Mouse (Mus musculus): ENCODE results near the gene Pdp2. TPM values are rescaled to one million over a fixed set of nuclear protein-coding genes. Genes with fewer than 3 reads are reported as not detected.
A peak's percentile ranks its signal among the peaks of the same experiment; 100 is the strongest.

Pdp2 gene
- polyA plus RNA-seq, 1 experiment from 2014 or later: 9.0 TPM

GRCm38 (mm10) chr8:104613119-104613518 lies 21.9 kb downstream of the Pdp2 start:
- H3K36me3 ChIP-seq: no peaks in the 10 kb centered on the region
- H3K27ac ChIP-seq (replicated peaks): no peak overlapping the region
- no peak overlapping the region for H3K9ac ChIP-seq
- 78% methylated on average over 4 of the region's 4 CpGs for WGBS
- H3K4me2 ChIP-seq (replicated peaks): no peak overlapping the region
- ATAC-seq (ENCODE audit: insufficient number of reproducible peaks, low FRiP score, low TSS enrichment, low read depth): no peak
- no peaks in the 10 kb centered on the region for H3K9me3 ChIP-seq (replicated peaks)
- H3K4me1 ChIP-seq: no peaks in the 10 kb centered on the region
- H3K27me3 ChIP-seq: no peaks in the 10 kb centered on the region
- H3K4me3 ChIP-seq (replicated peaks): no peak overlapping the region

- WGBS: 77% methylated on average over 5 of the region's 5 CpGs
- Histone ChIP-seq H3K27me3 (no peaks in the 10 kb centered on the region), H3K4me2 (replicated peaks) (no peak overlapping the region), H3K9ac (no peak overlapping the region), H3K4me3 (replicated peaks) (no peak overlapping the region), H3K27ac (replicated peaks) (no peak overlapping the region), H3K4me1 (no peaks in the 10 kb centered on the region), H3K36me3 (no peaks in the 10 kb centered on the region), H3K9me3 (replicated peaks) (no peaks in the 10 kb centered on the region)
- no peak for ATAC-seq (ENCODE audit: insufficient number of reproducible peaks, low FRiP score, low TSS enrichment, low read depth)
Measured at GRCm38 (mm10) chr8:104620765-104621164, 29.5 kb downstream of the Pdp2 start.

GRCm38 (mm10) chr8:104624161-104624560 lies 32.9 kb downstream of the Pdp2 start, which contains the start of gene Cdh16:
TSS of gene Cdh16 (minus strand) at chr8:104624396.
- no peaks in the 10 kb centered on the region for H3K9me3 ChIP-seq (replicated peaks)
- 70% methylated on average over 6 of the region's 6 CpGs for WGBS
- ATAC-seq (ENCODE audit: insufficient number of reproducible peaks, low FRiP score, low TSS enrichment, low read depth): no peak

GRCm38 (mm10) chr8:104627065-104627740 lies 36.0 kb downstream of the Pdp2 start:
- Histone ChIP-seq H3K9me3 (replicated peaks) (no peaks in the 10 kb centered on the region), H3K4me3 (replicated peaks) (no peak overlapping the region), H3K4me2 (replicated peaks) (no peak overlapping the region), H3K36me3 (no peaks in the 10 kb centered on the region), H3K9ac (no peak overlapping the region), H3K27me3 (peaks cover 24% of the 10 kb centered on the region), H3K27ac (replicated peaks) (no peak overlapping the region), H3K4me1 (peaks cover 16% of the 10 kb centered on the region)
- WGBS: 61% methylated on average over 4 of the region's 4 CpGs
- no peak for ATAC-seq (ENCODE audit: insufficient number of reproducible peaks, low FRiP score, low TSS enrichment, low read depth)

More at GRCm38 (mm10) chr8:104624161-104624560, 32.9 kb downstream of the Pdp2 start, which contains the start of gene Cdh16:
- H3K4me1 ChIP-seq: no peaks in the 10 kb centered on the region
- peaks cover 2% of the 10 kb centered on the region; the same call in 1 of the 2 replicates for H3K27me3 ChIP-seq
- no peak within 1 kb of the TSS for H3K4me3 ChIP-seq (replicated peaks)
- H3K9ac ChIP-seq: no peak within 1 kb of the TSS
- H3K36me3 ChIP-seq: no peaks in the 10 kb centered on the region
- H3K27ac ChIP-seq (replicated peaks): no peak within 1 kb of the TSS
- no peak within 1 kb of the TSS for H3K4me2 ChIP-seq (replicated peaks)

GRCm38 (mm10) chr8:104628402-104628801 lies 37.2 kb downstream of the Pdp2 start:
- no peaks in the 10 kb centered on the region for H3K9me3 ChIP-seq (replicated peaks)
- H3K4me1 ChIP-seq: peaks cover 19% of the 10 kb centered on the region
- H3K27me3 ChIP-seq: peaks cover 24% of the 10 kb centered on the region
- H3K27ac ChIP-seq (replicated peaks): no peak overlapping the region
- H3K4me2 ChIP-seq (replicated peaks): no peak overlapping the region
- 95% methylated on average over 21 of the region's 21 CpGs for WGBS
- H3K9ac ChIP-seq: no peak overlapping the region
- ATAC-seq (ENCODE audit: insufficient number of reproducible peaks, low FRiP score, low TSS enrichment, low read depth): no peak
- H3K36me3 ChIP-seq: no peaks in the 10 kb centered on the region
- H3K4me3 ChIP-seq (replicated peaks): no peak overlapping the region

GRCm38 (mm10) chr8:104629306-104630110 lies 38.3 kb downstream of the Pdp2 start:
- Histone ChIP-seq H3K9me3 (replicated peaks) (no peaks in the 10 kb centered on the region), H3K4me2 (replicated peaks) (0 out of 2 replicates have a peak overlapping the region, but pooled peaks have one; percentile 57), H3K4me1 (peaks cover 19% of the 10 kb centered on the region), H3K27me3 (peaks cover 24% of the 10 kb centered on the region), H3K36me3 (no peaks in the 10 kb centered on the region), H3K9ac (no peak overlapping the region), H3K27ac (replicated peaks) (no peak overlapping the region), H3K4me3 (replicated peaks) (peak overlapping the region; percentile 41)
- ATAC-seq (ENCODE audit: insufficient number of reproducible peaks, low FRiP score, low TSS enrichment, low read depth): no peak
- WGBS: 74% methylated on average over 22 of the region's 22 CpGs

- no peak for ATAC-seq (ENCODE audit: insufficient number of reproducible peaks, low FRiP score, low TSS enrichment, low read depth)
- H3K4me2 ChIP-seq (replicated peaks): peak overlapping the region; percentile 57
Measured at GRCm38 (mm10) chr8:104630111-104630479, 38.8 kb downstream of the Pdp2 start.

GRCm38 (mm10) chr8:104630574-104630973 lies 39.3 kb downstream of the Pdp2 start:
- H3K36me3 ChIP-seq: peaks cover 8% of the 10 kb centered on the region; the same call in 1 of the 2 replicates
- H3K9ac ChIP-seq: 0 out of 2 replicates have a peak overlapping the region, but pooled peaks have one; percentile 15
- WGBS: 1% methylated on average over 36 of the region's 36 CpGs
- no peaks in the 10 kb centered on the region for H3K9me3 ChIP-seq (replicated peaks)
- peak overlapping the region; percentile 57 for H3K4me2 ChIP-seq (replicated peaks)
- no peak overlapping the region for H3K27ac ChIP-seq (replicated peaks)
- peak overlapping the region; percentile 41 for H3K4me3 ChIP-seq (replicated peaks)
- peaks cover 19% of the 10 kb centered on the region for H3K4me1 ChIP-seq
- ATAC-seq (ENCODE audit: insufficient number of reproducible peaks, low FRiP score, low TSS enrichment, low read depth): no peak
- H3K27me3 ChIP-seq: peaks cover 24% of the 10 kb centered on the region

More at GRCm38 (mm10) chr8:104630111-104630479, 38.8 kb downstream of the Pdp2 start:
- peak overlapping the region; percentile 41 for H3K4me3 ChIP-seq (replicated peaks)
- 33% methylated on average over 8 of the region's 8 CpGs for WGBS
- H3K9ac ChIP-seq: no peak overlapping the region
- no peak overlapping the region for H3K27ac ChIP-seq (replicated peaks)
- 0 out of 2 replicates have a peak, but pooled peaks cover 3% of the 10 kb centered on the region for H3K36me3 ChIP-seq
- peaks cover 19% of the 10 kb centered on the region for H3K4me1 ChIP-seq
- H3K27me3 ChIP-seq: peaks cover 24% of the 10 kb centered on the region
- no peaks in the 10 kb centered on the region for H3K9me3 ChIP-seq (replicated peaks)

- Histone ChIP-seq H3K27me3 (peaks cover 24% of the 10 kb centered on the region), H3K9ac (peak within 1 kb of the TSS; percentile 15; the same call in 1 of the 2 replicates), H3K4me1 (peaks cover 19% of the 10 kb centered on the region), H3K4me2 (replicated peaks) (peak within 1 kb of the TSS; percentile 57), H3K36me3 (peaks cover 12% of the 10 kb centered on the region; the same call in 1 of the 2 replicates), H3K9me3 (replicated peaks) (no peaks in the 10 kb centered on the region), H3K4me3 (replicated peaks) (peak within 1 kb of the TSS; percentile 41), H3K27ac (replicated peaks) (peak within 1 kb of the TSS; percentile 65; the same call in 1 of the 2 replicates)
- peak; percentile 76 for ATAC-seq (ENCODE audit: insufficient number of reproducible peaks, low FRiP score, low TSS enrichment, low read depth)
- WGBS: under 1% methylated on average over 27 of the region's 28 CpGs
Measured at GRCm38 (mm10) chr8:104630981-104631663, 39.9 kb downstream of the Pdp2 start, which contains the start of gene Rrad. TSS of gene Rrad (minus strand) at chr8:104631327.

GRCm38 (mm10) chr8:104631975-104632374 lies 40.7 kb downstream of the Pdp2 start:
- Histone ChIP-seq H3K27ac (replicated peaks) (peak overlapping the region; percentile 65; the same call in 1 of the 2 replicates), H3K36me3 (peaks cover 12% of the 10 kb centered on the region; the same call in 1 of the 2 replicates), H3K9me3 (replicated peaks) (no peaks in the 10 kb centered on the region), H3K4me3 (replicated peaks) (peak overlapping the region; percentile 41; the same call in 1 of the 2 replicates), H3K9ac (no peak overlapping the region), H3K4me2 (replicated peaks) (peak overlapping the region; percentile 57), H3K4me1 (peaks cover 19% of the 10 kb centered on the region), H3K27me3 (peaks cover 24% of the 10 kb centered on the region)
- no peak for ATAC-seq (ENCODE audit: insufficient number of reproducible peaks, low FRiP score, low TSS enrichment, low read depth)
- WGBS: 22% methylated on average over 5 of the region's 5 CpGs
